Mouse (Mus musculus) heart, embryonic 12.5 days (tissue): ENCODE data around the gene Cux1. TPM values are rescaled to one million over a fixed set of nuclear protein-coding genes. Genes with fewer than 3 reads are reported as not detected.

ENCODE experiments used
- ATAC-seq: fragments of 200-750 bp; cut with Nextera tagmentation; 2 replicates; pipeline ENCODE4 v1.8.0; 2017; ENCODE audit warnings: moderate TSS enrichment, moderate library complexity; ENCODE audit not compliant: insufficient number of reproducible peaks, low FRiP score
- H3K27ac ChIP-seq: fragments of 300-500 bp; sonication (generic); 2 replicates; pipeline ENCODE4 v1.5.1; 2016; ENCODE audit warnings: mild to moderate bottlenecking, moderate library complexity; ENCODE audit not compliant: poor library complexity, severe bottlenecking
- H3K27me3 ChIP-seq: fragments of 300-500 bp; sonication (generic); replicated peaks from 2 replicates; pipeline ENCODE4 v1.6.1; 2016; ENCODE audit warnings: mild to moderate bottlenecking, moderate library complexity
- H3K36me3 ChIP-seq: fragments of 300-500 bp; sonication (generic); 2 replicates; pipeline ENCODE4 v1.6.1; 2016; ENCODE audit warnings: mild to moderate bottlenecking, moderate library complexity
- H3K4me1 ChIP-seq: fragments of 300-500 bp; sonication (generic); replicated peaks from 2 replicates; pipeline ENCODE4 v1.6.1; 2016; ENCODE audit warnings: mild to moderate bottlenecking
- H3K4me2 ChIP-seq: fragments of 300-500 bp; sonication (generic); 2 replicates; pipeline ENCODE4 v1.6.1; 2016; ENCODE audit warnings: mild to moderate bottlenecking, moderate library complexity
- H3K4me3 ChIP-seq: fragments of 300-500 bp; sonication (generic); 2 replicates; pipeline ENCODE4 v1.5.1; 2016; ENCODE audit warnings: mild to moderate bottlenecking
- H3K9ac ChIP-seq: fragments of 300-500 bp; sonication (generic); 2 replicates; pipeline ENCODE4 v1.6.1; 2016; ENCODE audit warnings: mild to moderate bottlenecking, moderate library complexity
- H3K9me3 ChIP-seq: fragments of 300-500 bp; sonication (generic); replicated peaks from 2 replicates; pipeline ENCODE4 v1.6.1; 2016; ENCODE audit warnings: mild to moderate bottlenecking, moderate library complexity
- WGBS: fragments of 180-500 bp; shearing (Covaris S2); methylation state at CpG from one replicate; pipeline ENCODE4 v1.1.7; 2016; 5-methylcytosine and 5-hydroxymethylcytosine counted together
- polyA plus RNA-seq: library from polyadenylated mRNA; unstranded; fragments of >200 nt; fragmentation: Nextera tagmentation; extraction: Ambion mirVana; gene quantifications from 2 replicates; pipeline ENCODE4 v1.2.1, GENCODE M21; 2016

Gene Cux1
- polyA plus RNA-seq, 1 experiment from 2014 or later: 81.0 TPM

DNA sequence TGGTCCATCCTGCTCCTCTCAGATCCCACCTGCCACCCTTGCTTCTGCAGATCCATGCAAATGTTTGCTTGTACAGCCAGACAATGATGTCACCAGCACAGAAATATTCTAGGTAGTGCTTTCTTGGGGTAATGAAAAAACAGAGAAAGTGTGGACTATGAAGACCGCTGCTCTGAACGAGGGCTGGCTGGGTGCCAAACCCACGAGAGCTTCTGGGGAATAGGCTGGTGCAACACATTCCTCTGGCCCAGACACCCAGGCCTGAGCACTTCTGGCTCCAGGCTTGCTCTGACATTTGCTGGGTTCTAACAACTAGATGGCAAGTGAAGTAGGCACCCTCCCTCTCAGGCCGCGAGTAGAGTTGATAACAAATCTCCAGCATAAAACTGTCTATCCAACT is 11.6 kb downstream of the Cux1 start:
- H3K9me3 ChIP-seq: no peaks in the 10 kb centered on the region
- H3K4me3 ChIP-seq: no peak overlapping the region
- H3K36me3 ChIP-seq: no peaks in the 10 kb centered on the region
- 10% methylated on average over 5 of the region's 5 CpGs for WGBS
- no peaks in the 10 kb centered on the region for H3K27me3 ChIP-seq
- H3K4me1 ChIP-seq: peaks cover 81% of the 10 kb centered on the region
- H3K27ac ChIP-seq: peak overlapping the region; percentile 78
- no peak overlapping the region for H3K9ac ChIP-seq
- H3K4me2 ChIP-seq: peak overlapping the region; percentile 37
- ATAC-seq: peak; percentile 72

DNA sequence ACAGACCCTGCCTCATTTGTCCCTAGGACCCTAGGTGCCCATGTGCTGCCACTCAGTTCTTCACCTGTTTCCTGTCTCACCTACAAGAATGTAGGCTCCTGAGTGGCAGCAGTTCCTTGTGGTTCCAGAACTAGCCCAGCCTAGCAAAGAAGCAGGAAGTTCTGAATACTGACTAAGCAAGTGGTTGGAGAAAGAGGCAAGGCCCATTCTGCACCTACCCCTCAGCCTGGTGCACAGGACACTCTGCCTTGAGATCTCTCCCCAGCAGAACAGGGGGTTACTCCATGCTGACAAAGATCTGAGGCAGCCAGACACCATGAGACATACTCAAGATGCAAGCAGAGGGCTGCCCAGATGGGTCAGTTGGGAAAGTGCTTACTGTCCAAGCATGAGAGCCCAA is 14.5 kb downstream of the Cux1 start:
- Histone ChIP-seq H3K4me3 (no peak overlapping the region), H3K27ac (no peak overlapping the region), H3K9me3 (no peaks in the 10 kb centered on the region), H3K9ac (no peak overlapping the region), H3K27me3 (no peaks in the 10 kb centered on the region), H3K36me3 (no peaks in the 10 kb centered on the region), H3K4me1 (peaks cover 85% of the 10 kb centered on the region), H3K4me2 (no peak overlapping the region)
- no peak for ATAC-seq

DNA sequence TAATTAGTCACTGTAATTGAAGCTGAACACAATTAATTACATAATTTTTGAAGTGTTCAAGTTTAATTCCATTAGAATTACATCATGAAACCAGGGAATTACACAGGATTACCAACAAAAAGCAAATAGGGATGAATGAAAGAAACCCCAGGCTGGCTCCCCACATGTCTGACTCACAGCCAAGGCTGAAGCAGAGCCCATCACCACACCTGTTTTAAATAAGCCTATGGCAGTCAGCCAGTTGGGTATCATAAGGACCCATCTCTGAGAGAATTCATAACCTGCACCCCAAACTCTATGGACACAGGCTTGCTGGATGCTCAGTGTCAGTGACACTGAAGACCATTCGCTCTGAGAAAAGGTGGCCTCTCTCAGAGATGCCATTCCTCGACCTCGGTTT is 15.2 kb downstream of the Cux1 start:
- Histone ChIP-seq H3K9ac (no peak overlapping the region), H3K9me3 (no peaks in the 10 kb centered on the region), H3K4me3 (no peak overlapping the region), H3K4me2 (no peak overlapping the region), H3K4me1 (peaks cover 78% of the 10 kb centered on the region), H3K27me3 (no peaks in the 10 kb centered on the region), H3K27ac (0 out of 2 replicates have a peak overlapping the region, but pooled peaks have one; percentile 22), H3K36me3 (no peaks in the 10 kb centered on the region)
- 83% methylated on average over 3 of the region's 3 CpGs for WGBS
- no peak for ATAC-seq

DNA sequence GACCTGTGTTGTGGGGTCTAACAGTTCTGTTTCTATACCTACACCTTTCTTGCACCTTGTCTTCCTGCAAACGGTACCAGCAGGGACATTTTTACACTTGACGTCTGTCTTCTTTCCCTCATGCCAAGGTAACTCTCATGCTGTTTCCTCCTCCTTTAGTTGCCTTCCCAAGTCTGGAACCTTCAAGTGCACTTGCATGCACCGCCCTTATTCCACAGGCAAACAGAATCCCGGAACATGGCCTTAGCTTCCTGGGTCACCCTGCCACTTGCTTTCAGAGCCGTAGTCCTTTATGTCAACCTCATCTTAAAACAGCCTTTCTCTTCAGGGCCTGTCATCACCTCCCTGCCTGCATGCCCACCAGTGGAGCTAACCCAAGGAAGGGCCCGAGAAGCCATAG is 15.7 kb downstream of the Cux1 start:
- H3K4me3 ChIP-seq: no peak overlapping the region
- H3K27me3 ChIP-seq: no peaks in the 10 kb centered on the region
- H3K9me3 ChIP-seq: no peaks in the 10 kb centered on the region
- peak overlapping the region; percentile 39; the same call in 1 of the 2 replicates for H3K9ac ChIP-seq
- H3K4me2 ChIP-seq: no peak overlapping the region
- H3K4me1 ChIP-seq: peaks cover 73% of the 10 kb centered on the region
- H3K36me3 ChIP-seq: no peaks in the 10 kb centered on the region
- WGBS: 43% methylated on average over 6 of the region's 6 CpGs
- 0 out of 2 replicates have a peak overlapping the region, but pooled peaks have one; percentile 22 for H3K27ac ChIP-seq
- ATAC-seq: no peak

DNA sequence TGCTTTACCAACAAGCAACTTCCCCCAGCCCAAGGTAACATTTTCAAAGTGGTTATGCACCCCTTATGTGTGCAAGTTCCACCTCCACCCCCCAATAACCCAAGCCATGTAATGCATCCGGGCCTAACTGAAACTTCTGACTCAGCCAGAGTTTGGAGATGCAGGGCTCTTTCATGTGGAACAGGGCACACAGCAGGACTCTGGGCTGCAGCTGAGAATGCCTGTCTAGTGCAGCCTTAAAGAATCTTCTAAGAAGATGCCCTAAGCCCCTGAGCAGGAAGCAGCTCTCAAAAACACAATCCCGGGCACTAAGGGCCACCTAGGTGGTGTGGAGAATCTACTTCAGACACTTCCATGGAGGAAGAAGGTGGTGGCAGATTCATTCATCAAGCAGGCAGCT is 16.6 kb downstream of the Cux1 start:
- Histone ChIP-seq H3K27ac (no peak overlapping the region; the same call in 1 of the 2 replicates), H3K4me3 (no peak overlapping the region), H3K27me3 (no peaks in the 10 kb centered on the region), H3K9ac (no peak overlapping the region), H3K4me2 (no peak overlapping the region), H3K4me1 (peaks cover 70% of the 10 kb centered on the region), H3K36me3 (no peaks in the 10 kb centered on the region), H3K9me3 (no peaks in the 10 kb centered on the region)
- ATAC-seq: no peak
- WGBS: 28% methylated on average over 2 of the region's 2 CpGs

DNA sequence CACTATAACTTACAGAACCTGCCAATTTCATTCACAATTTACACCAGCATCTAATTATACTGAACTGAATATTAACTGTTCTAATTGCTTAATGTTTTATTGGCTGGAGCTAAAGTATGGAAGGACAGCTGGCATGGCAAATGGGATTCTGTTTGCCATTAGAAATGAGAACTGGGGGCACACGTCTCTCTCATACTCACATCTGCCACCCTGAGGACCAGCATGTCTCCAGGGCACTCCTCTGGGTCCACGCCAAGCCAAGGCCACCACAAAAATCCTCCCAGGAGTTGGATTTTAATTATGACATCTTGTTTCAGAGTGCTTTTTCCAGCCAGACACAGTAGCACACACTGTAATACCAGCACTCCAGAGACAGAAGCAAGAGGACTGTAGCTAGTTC is 18.5 kb downstream of the Cux1 start:
- no peak overlapping the region for H3K4me3 ChIP-seq
- peaks cover 59% of the 10 kb centered on the region for H3K4me1 ChIP-seq
- H3K9ac ChIP-seq: no peak overlapping the region
- ATAC-seq: no peak
- H3K9me3 ChIP-seq: no peaks in the 10 kb centered on the region
- H3K36me3 ChIP-seq: no peaks in the 10 kb centered on the region
- no peaks in the 10 kb centered on the region for H3K27me3 ChIP-seq
- H3K4me2 ChIP-seq: no peak overlapping the region
- no peak overlapping the region for H3K27ac ChIP-seq
- WGBS: 90% methylated on average over 2 of the region's 2 CpGs

DNA sequence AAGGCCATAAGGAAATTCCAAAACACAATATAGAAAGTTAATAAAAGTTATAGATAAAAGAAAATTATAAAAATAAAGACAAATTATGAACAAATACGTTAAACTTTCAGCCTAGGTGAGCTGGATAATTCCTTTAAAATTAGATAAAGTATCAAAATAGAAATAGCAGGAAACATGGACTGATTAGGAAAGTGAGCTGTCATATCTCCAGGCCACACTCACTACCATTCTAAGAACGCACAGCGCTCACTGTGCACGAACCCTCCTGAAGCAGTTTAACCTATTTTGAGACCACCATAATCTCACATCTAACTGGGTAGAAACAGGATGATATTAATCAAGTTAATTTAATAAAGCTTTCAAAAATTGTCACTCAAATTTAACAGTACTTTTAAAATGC is 22.2 kb downstream of the Cux1 start:
- ATAC-seq: no peak
- Histone ChIP-seq H3K9me3 (no peaks in the 10 kb centered on the region), H3K4me1 (peaks cover 42% of the 10 kb centered on the region), H3K4me3 (no peak overlapping the region), H3K27ac (no peak overlapping the region), H3K36me3 (no peaks in the 10 kb centered on the region), H3K4me2 (peak overlapping the region; percentile 31; the same call in 1 of the 2 replicates), H3K27me3 (no peaks in the 10 kb centered on the region), H3K9ac (no peak overlapping the region)
- WGBS: 27% methylated on average over 4 of the region's 4 CpGs

DNA sequence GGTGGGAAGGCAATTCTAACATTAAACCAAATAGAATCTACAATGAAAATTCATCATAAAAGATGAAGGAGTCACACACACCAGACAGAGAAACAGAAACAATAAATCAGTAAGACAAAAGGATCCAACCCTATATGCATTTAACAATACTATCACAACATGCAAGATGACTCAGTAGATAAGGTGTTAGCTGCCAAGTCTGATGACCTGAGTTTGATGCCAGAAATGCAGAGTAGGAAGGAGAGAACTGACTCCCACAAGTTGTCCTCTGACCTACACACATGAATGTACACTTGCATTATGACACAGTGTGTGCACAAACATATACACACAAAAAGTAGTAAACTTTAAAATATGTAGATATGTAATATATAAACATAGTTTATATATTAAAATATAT is 24.1 kb downstream of the Cux1 start:
- no peaks in the 10 kb centered on the region for H3K9me3 ChIP-seq
- no peak overlapping the region for H3K4me2 ChIP-seq
- peaks cover 45% of the 10 kb centered on the region for H3K4me1 ChIP-seq
- no peak overlapping the region for H3K4me3 ChIP-seq
- H3K27ac ChIP-seq: no peak overlapping the region; the same call in 1 of the 2 replicates
- no peaks in the 10 kb centered on the region for H3K36me3 ChIP-seq
- H3K9ac ChIP-seq: no peak overlapping the region
- no peak for ATAC-seq
- H3K27me3 ChIP-seq: no peaks in the 10 kb centered on the region

DNA sequence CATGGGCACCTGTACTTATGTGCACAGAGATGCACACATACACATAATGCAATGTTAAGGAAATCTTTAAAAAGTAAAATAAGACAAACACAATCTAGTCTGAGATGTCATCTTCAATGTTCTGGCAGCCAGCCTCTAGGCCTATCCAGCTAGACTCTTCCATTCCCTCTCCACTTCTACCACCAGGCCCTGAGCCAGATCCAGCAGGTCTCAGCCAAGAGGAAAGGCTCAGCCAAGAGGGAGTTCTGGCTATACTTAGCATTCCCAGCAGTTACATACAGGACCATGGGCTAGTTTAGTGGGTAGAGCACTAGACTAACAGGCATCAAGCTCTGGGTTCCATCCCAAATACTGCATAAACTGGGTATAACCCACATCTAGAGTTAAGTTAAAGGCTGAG is 26.3 kb downstream of the Cux1 start:
- no peak for ATAC-seq
- H3K4me3 ChIP-seq: no peak overlapping the region
- H3K27ac ChIP-seq: peak overlapping the region; percentile 46
- peaks cover 53% of the 10 kb centered on the region for H3K4me1 ChIP-seq
- H3K27me3 ChIP-seq: no peaks in the 10 kb centered on the region
- H3K36me3 ChIP-seq: no peaks in the 10 kb centered on the region
- H3K9ac ChIP-seq: no peak overlapping the region
- no peaks in the 10 kb centered on the region for H3K9me3 ChIP-seq
- H3K4me2 ChIP-seq: no peak overlapping the region

DNA sequence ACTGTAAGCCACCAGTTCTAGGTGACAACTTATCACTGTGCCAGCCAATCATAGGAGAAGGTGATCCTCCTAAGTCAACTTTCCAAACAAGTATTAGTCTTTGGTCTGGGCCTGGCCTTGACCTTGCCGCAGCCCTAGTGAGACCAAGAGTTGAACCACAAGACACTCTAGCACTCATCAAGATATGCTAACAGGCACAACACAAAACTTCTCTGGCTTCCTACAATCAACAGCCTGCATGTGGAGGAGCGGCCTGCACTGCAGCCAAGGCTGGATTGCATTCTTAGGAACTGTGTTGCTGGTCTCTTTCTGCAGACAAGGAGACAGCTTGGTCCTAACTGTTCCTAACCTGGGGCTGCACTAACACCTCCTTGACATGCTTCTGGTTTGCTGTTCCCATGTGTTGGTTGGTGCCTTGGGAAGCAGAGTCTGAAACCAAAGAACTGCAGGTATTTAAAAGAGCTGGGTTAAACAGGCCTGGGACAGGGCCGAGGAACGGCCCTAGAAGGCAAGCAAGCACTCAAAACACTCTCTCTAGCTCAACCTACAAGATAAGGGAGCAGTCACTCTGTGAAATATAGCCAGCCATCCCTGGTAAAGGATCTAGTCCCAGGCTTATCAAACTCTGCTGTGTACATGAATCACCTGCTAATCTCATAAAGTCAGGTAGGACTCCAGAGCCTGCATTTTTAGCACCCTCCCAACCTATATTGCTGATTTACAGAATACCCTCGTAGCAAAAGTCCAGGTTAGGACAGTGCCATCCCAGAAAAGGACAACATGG is 27.0 kb downstream of the Cux1 start:
- 0 out of 2 replicates have a peak overlapping the region, but pooled peaks have one; percentile 0 for H3K4me2 ChIP-seq
- H3K9ac ChIP-seq: 0 out of 2 replicates have a peak overlapping the region, but pooled peaks have one; percentile 35
- no peaks in the 10 kb centered on the region for H3K36me3 ChIP-seq
- no peak for ATAC-seq
- H3K4me3 ChIP-seq: no peak overlapping the region
- 41% methylated on average over 5 of the region's 5 CpGs for WGBS
- peak overlapping the region; percentile 46 for H3K27ac ChIP-seq
- H3K27me3 ChIP-seq: no peaks in the 10 kb centered on the region
- peaks cover 54% of the 10 kb centered on the region for H3K4me1 ChIP-seq
- H3K9me3 ChIP-seq: no peaks in the 10 kb centered on the region

DNA sequence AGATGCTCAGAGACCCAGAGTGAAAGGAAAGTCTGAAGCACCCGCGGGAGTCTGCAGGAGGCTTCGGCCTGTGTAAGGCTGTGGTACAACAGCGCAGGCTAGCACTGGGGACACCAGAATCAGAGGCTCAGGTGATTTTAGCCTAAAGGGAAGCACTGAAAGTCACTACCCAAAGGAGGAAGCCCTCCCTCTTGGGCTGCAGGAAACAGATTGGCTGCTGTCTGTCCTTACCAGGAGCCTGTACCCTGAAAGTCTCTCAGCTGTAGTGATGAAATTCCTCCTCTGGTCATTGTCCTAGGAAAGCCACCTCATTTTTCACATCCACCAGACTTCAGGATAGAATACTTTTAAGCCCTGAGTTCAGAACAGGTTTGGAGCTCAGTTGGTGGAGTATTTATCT is 30.5 kb downstream of the Cux1 start:
- H3K4me1 ChIP-seq: peaks cover 80% of the 10 kb centered on the region

More for the DNA sequence above, 30.5 kb downstream of the Cux1 start:
- Histone ChIP-seq H3K4me3 (no peak overlapping the region), H3K36me3 (no peaks in the 10 kb centered on the region), H3K27me3 (no peaks in the 10 kb centered on the region), H3K27ac (no peak overlapping the region), H3K9ac (no peak overlapping the region), H3K9me3 (no peaks in the 10 kb centered on the region), H3K4me2 (no peak overlapping the region)
- no peak for ATAC-seq
- whole genome bisulfite sequencing: 79% methylated on average over 4 of the region's 4 CpGs
